Mouse (Mus musculus): ENCODE measurements around the gene Gm17657. TPM values are rescaled to one million over a fixed set of nuclear protein-coding genes. Genes with fewer than 3 reads are reported as not detected.

The Gm17657 gene
- total and polyA plus RNA-seq, 2 experiments from 2014 or later: not detected

DNA sequence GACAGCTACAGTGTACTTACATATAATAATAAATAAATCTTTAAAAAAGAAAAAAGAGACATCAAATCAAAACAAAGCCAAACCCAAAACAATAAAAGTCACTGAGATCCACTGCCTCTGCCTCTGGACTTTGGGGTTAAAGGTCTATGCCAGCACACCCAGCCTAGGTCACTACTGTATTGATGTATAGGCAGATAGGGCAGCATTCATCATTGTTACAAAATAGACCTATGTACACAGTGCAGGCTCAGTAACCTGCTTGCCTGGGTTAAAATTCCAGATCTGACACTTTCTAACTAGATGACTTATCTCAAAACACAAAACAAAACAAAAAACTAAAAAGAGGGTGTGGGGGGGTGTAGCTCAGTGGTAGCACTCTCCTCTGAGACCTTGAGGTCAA is 4.7 kb upstream of the Gm17657 start:
- no peaks in the 10 kb centered on the region for H3K9me3 ChIP-seq (ENCODE audit: low read length)
- peaks cover 12% of the 10 kb centered on the region for H3K4me1 ChIP-seq (ENCODE audit: insufficient read depth, low read length)
- ATAC-seq (ENCODE audit: low FRiP score) (no peak), DNase-seq (ENCODE audit: low spot score) (no peak)
- TF ChIP-seq CTCF (IDR thresholded peaks at IDR 0.05): no peak
- no peaks in the 10 kb centered on the region for H3K27me3 ChIP-seq (ENCODE audit: insufficient read depth, low read length)
- no peak overlapping the region for H3K4me3 ChIP-seq (ENCODE audit: low read depth, low read length)
- no peak overlapping the region for H3K4me2 ChIP-seq (ENCODE audit: low read depth, low read length, poor library complexity, severe bottlenecking)
- H3K36me3 ChIP-seq (ENCODE audit: insufficient read depth, low read length): no peaks in the 10 kb centered on the region
- no peak overlapping the region for H3K9ac ChIP-seq (replicated peaks; ENCODE audit: low read length, poor library complexity, severe bottlenecking)
- H3K27ac ChIP-seq (ENCODE audit: low read depth, low read length): no peak overlapping the region

DNA sequence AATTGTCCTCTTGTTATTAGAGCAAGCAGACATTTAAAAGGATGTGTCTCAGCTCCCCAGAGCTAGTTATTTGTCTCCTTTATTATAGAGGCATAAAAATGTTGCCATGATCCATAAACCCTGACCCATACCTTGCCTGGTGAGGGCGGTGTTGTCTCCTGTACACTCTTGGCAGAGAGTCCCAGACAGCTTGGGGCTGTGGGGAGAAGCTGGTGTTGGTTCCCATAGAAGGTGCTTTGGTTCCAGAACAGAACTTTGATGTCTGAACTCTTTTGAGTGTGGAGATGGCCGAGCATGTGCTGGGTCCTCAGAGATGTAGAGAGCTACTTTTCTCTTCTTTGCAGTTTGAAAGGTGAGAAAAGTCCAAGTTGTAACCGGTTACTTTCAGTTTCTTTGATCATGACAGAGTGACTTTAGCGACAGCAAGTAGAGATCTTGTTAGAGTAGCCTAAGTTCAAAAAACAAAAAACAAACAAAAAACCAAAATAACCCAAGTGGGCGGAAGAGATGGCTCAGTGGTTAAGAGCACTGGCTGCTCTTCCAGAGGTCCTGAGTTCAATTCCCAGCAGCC is 2.8 kb upstream of the Gm17657 start, which contains the start of gene Tmem217:
Gene Tmem217, minus strand, starts transcription at position 224 of the 571 bp plus-strand sequence.
- no peaks in the 10 kb centered on the region for H3K27me3 ChIP-seq (ENCODE audit: insufficient read depth, low read length)
- TF ChIP-seq CTCF (IDR thresholded peaks at IDR 0.05): no peak
- H3K4me2 ChIP-seq (ENCODE audit: low read depth, low read length, poor library complexity, severe bottlenecking): 0 out of 2 replicates have a peak within 1 kb of the TSS, but pooled peaks have one; percentile 90
- no peak within 1 kb of the TSS for H3K4me3 ChIP-seq (ENCODE audit: low read depth, low read length)
- H3K27ac ChIP-seq (ENCODE audit: low read depth, low read length): no peak within 1 kb of the TSS
- peaks cover 12% of the 10 kb centered on the region for H3K4me1 ChIP-seq (ENCODE audit: insufficient read depth, low read length)
- WGBS: 92% methylated on average over 5 of the region's 5 CpGs
- H3K9me3 ChIP-seq (ENCODE audit: low read length): no peaks in the 10 kb centered on the region
- H3K36me3 ChIP-seq (ENCODE audit: insufficient read depth, low read length): no peaks in the 10 kb centered on the region
- no peak for DNase-seq (ENCODE audit: low spot score)
- no peak for ATAC-seq (ENCODE audit: low FRiP score)
- no peak within 1 kb of the TSS for H3K9ac ChIP-seq (replicated peaks; ENCODE audit: low read length, poor library complexity, severe bottlenecking)

DNA sequence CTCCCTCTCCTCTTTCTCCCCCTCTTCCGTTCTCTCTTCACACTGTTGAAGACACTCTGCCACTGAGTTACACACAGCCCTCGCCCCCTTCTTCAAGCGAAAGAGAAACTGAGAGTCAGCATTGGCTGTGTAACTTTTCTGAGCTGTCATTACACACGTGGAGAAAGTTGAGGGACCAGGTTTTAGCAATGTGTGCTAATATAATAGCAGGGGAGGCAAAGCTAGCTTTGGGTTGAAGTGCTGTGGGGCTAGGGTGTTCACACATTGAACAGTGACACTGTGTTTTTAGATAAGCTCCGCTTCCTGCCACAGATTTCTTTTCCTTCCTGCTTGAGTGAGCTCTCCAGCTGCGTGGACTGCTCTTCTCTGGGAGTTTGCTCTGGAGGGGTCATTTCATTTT is 1.6 kb upstream of the Gm17657 start:
- H3K9ac ChIP-seq (replicated peaks; ENCODE audit: low read length, poor library complexity, severe bottlenecking): no peak overlapping the region
- H3K4me2 ChIP-seq (ENCODE audit: low read depth, low read length, poor library complexity, severe bottlenecking): peak overlapping the region; percentile 90
- no peaks in the 10 kb centered on the region for H3K27me3 ChIP-seq (ENCODE audit: insufficient read depth, low read length)
- WGBS: 71% methylated on average over 6 of the region's 6 CpGs
- H3K36me3 ChIP-seq (ENCODE audit: insufficient read depth, low read length): no peaks in the 10 kb centered on the region
- H3K4me3 ChIP-seq (ENCODE audit: low read depth, low read length): no peak overlapping the region
- no peak for TF ChIP-seq CTCF (IDR thresholded peaks at IDR 0.05)
- no peaks in the 10 kb centered on the region for H3K9me3 ChIP-seq (ENCODE audit: low read length)
- no peak for ATAC-seq (ENCODE audit: low FRiP score)
- H3K27ac ChIP-seq (ENCODE audit: low read depth, low read length): no peak overlapping the region
- H3K4me1 ChIP-seq (ENCODE audit: insufficient read depth, low read length): peaks cover 12% of the 10 kb centered on the region
- DNase-seq (ENCODE audit: low spot score): no peak

DNA sequence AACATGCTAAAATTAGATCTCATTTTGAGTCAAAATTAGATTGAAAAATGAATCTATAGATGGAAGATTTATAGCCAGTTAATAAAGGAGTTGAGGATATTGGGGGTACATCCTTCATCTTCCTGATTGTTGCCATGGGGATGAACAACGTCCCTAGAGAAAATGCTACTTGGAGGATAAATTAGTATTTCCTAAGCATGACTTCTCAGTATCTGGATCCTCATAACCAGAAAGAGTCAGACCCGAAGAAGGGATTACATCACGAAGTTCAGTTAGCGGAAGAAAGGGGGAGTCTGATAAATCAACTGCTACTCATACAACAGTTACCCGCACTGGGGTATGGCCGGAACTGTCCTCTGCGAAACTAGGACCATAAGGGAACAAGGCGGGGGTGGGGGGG is 444 bp downstream of the Gm17657 start:
- TF ChIP-seq CTCF (IDR thresholded peaks at IDR 0.05): peak; percentile 27
- WGBS: 42% methylated on average over 8 of the region's 8 CpGs
- peak overlapping the region; percentile 90 for H3K4me2 ChIP-seq (ENCODE audit: low read depth, low read length, poor library complexity, severe bottlenecking)
- H3K36me3 ChIP-seq (ENCODE audit: insufficient read depth, low read length): no peaks in the 10 kb centered on the region
- H3K27ac ChIP-seq (ENCODE audit: low read depth, low read length): no peak overlapping the region
- no peak overlapping the region for H3K9ac ChIP-seq (replicated peaks; ENCODE audit: low read length, poor library complexity, severe bottlenecking)
- H3K27me3 ChIP-seq (ENCODE audit: insufficient read depth, low read length): no peaks in the 10 kb centered on the region
- ATAC-seq (ENCODE audit: low FRiP score) (0 out of 2 replicates have a peak, but pooled peaks have one; percentile 45), DNase-seq (ENCODE audit: low spot score) (no peak)
- H3K4me3 ChIP-seq (ENCODE audit: low read depth, low read length): peak overlapping the region; percentile 75; the same call in 1 of the 2 replicates
- H3K4me1 ChIP-seq (ENCODE audit: insufficient read depth, low read length): peaks cover 12% of the 10 kb centered on the region
- no peaks in the 10 kb centered on the region for H3K9me3 ChIP-seq (ENCODE audit: low read length)

DNA sequence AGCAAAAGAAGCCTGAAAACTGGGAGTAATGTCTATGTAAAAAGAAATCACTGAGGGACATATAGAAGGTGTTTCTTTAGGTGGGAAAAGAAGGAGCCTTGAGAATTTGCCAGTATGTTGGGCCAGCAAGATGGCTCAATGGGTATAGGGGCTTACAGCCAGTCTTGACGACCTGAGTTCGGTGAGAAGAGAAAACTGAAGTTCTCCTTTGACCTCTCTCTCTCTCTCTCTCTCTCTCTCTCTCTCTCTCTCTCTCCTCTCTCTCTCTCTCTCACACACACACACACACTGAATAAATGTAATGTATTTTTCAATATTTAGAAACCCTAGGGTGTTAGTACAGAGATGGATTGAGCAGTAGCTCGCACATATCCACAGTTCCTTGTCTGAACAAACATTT is 944 bp downstream of the Gm17657 start:
- no peak for ATAC-seq (ENCODE audit: low FRiP score)
- no peak overlapping the region for H3K9ac ChIP-seq (replicated peaks; ENCODE audit: low read length, poor library complexity, severe bottlenecking)
- no peak for DNase-seq (ENCODE audit: low spot score)
- 67% methylated on average over 3 of the region's 3 CpGs for WGBS
- H3K36me3 ChIP-seq (ENCODE audit: insufficient read depth, low read length): no peaks in the 10 kb centered on the region
- no peaks in the 10 kb centered on the region for H3K27me3 ChIP-seq (ENCODE audit: insufficient read depth, low read length)
- no peak overlapping the region for H3K4me2 ChIP-seq (ENCODE audit: low read depth, low read length, poor library complexity, severe bottlenecking)
- no peak overlapping the region for H3K27ac ChIP-seq (ENCODE audit: low read depth, low read length)
- H3K4me3 ChIP-seq (ENCODE audit: low read depth, low read length): no peak overlapping the region
- peaks cover 12% of the 10 kb centered on the region for H3K4me1 ChIP-seq (ENCODE audit: insufficient read depth, low read length)
- no peaks in the 10 kb centered on the region for H3K9me3 ChIP-seq (ENCODE audit: low read length)
- TF ChIP-seq CTCF (IDR thresholded peaks at IDR 0.05): no peak

DNA sequence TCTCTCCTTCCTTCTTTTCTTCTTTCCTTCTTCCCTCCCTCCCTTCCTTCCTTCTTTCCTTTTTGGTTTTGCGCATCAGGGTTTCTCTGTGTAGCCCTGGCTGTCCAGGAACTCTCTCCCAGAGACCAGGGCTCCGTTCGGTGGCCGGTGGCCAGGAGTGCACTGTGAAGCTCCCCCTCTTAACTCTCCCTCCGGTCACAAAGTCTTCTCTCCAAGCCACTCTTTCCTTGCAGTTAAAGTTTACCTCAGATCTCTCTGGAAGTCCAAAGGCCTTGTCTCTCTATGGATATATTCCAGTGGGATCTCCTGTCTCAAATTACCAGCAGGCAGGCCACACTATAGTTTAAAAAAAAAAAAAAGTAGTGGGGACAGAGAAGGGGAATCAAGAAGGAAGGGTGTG is 4.2 kb downstream of the Gm17657 start:
- 93% methylated on average over 5 of the region's 5 CpGs for WGBS
- no peak overlapping the region for H3K27ac ChIP-seq (ENCODE audit: low read depth, low read length)
- H3K4me2 ChIP-seq (ENCODE audit: low read depth, low read length, poor library complexity, severe bottlenecking): no peak overlapping the region
- no peak overlapping the region for H3K4me3 ChIP-seq (ENCODE audit: low read depth, low read length)
- no peaks in the 10 kb centered on the region for H3K9me3 ChIP-seq (ENCODE audit: low read length)
- no peak for TF ChIP-seq CTCF (IDR thresholded peaks at IDR 0.05)
- no peaks in the 10 kb centered on the region for H3K36me3 ChIP-seq (ENCODE audit: insufficient read depth, low read length)
- ATAC-seq (ENCODE audit: low FRiP score) (no peak), DNase-seq (ENCODE audit: low spot score) (no peak)
- H3K4me1 ChIP-seq (ENCODE audit: insufficient read depth, low read length): peaks cover 2% of the 10 kb centered on the region
- H3K9ac ChIP-seq (replicated peaks; ENCODE audit: low read length, poor library complexity, severe bottlenecking): no peak overlapping the region
- H3K27me3 ChIP-seq (ENCODE audit: insufficient read depth, low read length): no peaks in the 10 kb centered on the region

Measured in midbrain, postnatal 0 days (tissue).